Mouse (Mus musculus) intestine, postnatal 0 days (tissue): ENCODE measurements around the gene Rassf7. TPM values are rescaled to one million over a fixed set of nuclear protein-coding genes. Genes with fewer than 3 reads are reported as not detected.

ENCODE experiments used
- ATAC-seq: fragments of 200-750 bp; cut with Nextera tagmentation; 2 replicates; pipeline ENCODE4 v1.8.0; 2017; ENCODE audit warnings: mild to moderate bottlenecking, moderate TSS enrichment, moderate library complexity
- H3K27ac ChIP-seq: fragments of 300-500 bp; sonication (generic); 2 replicates; pipeline ENCODE4 v1.5.1; 2014; ENCODE audit warnings: mild to moderate bottlenecking, low read depth, low read length, moderate library complexity
- H3K27me3 ChIP-seq: fragments of 300-500 bp; sonication (generic); replicated peaks from 2 replicates; pipeline ENCODE4 v1.6.1; 2014; ENCODE audit warnings: low read length, mixed read lengths; ENCODE audit not compliant: control insufficient read depth, insufficient read depth
- H3K36me3 ChIP-seq: fragments of 300-500 bp; sonication (generic); 2 replicates; pipeline ENCODE4 v1.6.1; 2014; ENCODE audit warnings: mild to moderate bottlenecking, moderate library complexity; ENCODE audit not compliant: control insufficient read depth, insufficient read depth
- H3K4me1 ChIP-seq: fragments of 300-500 bp; sonication (generic); replicated peaks from 2 replicates; pipeline ENCODE4 v1.6.1; 2014; ENCODE audit warnings: antibody characterized with exemption, low read length, mixed read lengths; ENCODE audit not compliant: control insufficient read depth, insufficient read depth
- H3K4me2 ChIP-seq: fragments of 300-500 bp; sonication (generic); replicated peaks from 2 replicates; pipeline ENCODE4 v1.6.1; 2014; ENCODE audit warnings: low read depth, mild to moderate bottlenecking, moderate library complexity
- H3K4me3 ChIP-seq: fragments of 300-500 bp; sonication (generic); 2 replicates; pipeline ENCODE4 v1.5.1; 2014; ENCODE audit warnings: low read depth, low read length
- H3K9ac ChIP-seq: fragments of 300-500 bp; sonication (generic); 2 replicates; pipeline ENCODE4 v1.6.1; 2014; ENCODE audit warnings: mild to moderate bottlenecking, low read depth, low read length
- H3K9me3 ChIP-seq: fragments of 300-500 bp; sonication (generic); 2 replicates; pipeline ENCODE4 v1.6.1; 2016; ENCODE audit warnings: mixed run types; ENCODE audit not compliant: control insufficient read depth
- CTCF ChIP-seq: sonication (generic); IDR thresholded peaks from 2 replicates; pipeline ENCODE4 v1.5.1; 2016; ENCODE audit warnings: low read depth, mild to moderate bottlenecking, control low read depth, antibody characterized with exemption, moderate library complexity
- WGBS: fragments of 180-500 bp; shearing (Covaris S2); extraction: QIAGEN DNeasy Blood & Tissue Kit; methylation state at CpG from one replicate; pipeline ENCODE4 v1.1.7; 2014; 5-methylcytosine and 5-hydroxymethylcytosine counted together
- polyA plus RNA-seq: library from polyadenylated mRNA; unstranded; fragments of >200 nt; fragmentation: Nextera tagmentation; extraction: Ambion mirVana; gene quantifications from 2 replicates; pipeline ENCODE4 v1.2.1, GENCODE M21; 2015

Gene Rassf7
- polyA plus RNA-seq, 1 experiment from 2014 or later, result 47.6 TPM

DNA sequence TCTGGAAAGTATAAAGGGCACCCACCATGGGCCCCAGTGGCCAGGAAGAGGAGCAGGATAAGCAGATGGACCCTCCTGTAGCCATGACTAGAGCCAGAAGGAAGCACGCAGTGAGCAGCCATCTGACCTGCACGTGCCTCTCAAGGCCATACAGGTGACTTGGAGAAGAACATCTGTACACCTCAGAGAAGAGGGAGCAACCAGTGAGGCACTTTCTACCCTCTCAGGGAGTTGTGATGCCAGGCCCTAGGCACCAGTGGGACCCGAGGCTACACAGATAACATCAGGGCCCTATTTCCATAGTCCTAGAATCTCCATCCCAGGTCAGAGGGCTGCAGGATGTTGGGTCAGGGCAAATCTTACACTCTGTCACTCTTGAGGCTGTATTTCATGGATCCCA lies 25.4 kb upstream of the Rassf7 start:
- Histone ChIP-seq H3K4me1 (no peaks in the 10 kb centered on the region), H3K4me3 (no peak overlapping the region), H3K9ac (no peak overlapping the region), H3K36me3 (peaks cover 31% of the 10 kb centered on the region), H3K4me2 (no peak overlapping the region), H3K9me3 (no peaks in the 10 kb centered on the region), H3K27me3 (no peaks in the 10 kb centered on the region), H3K27ac (no peak overlapping the region)
- ATAC-seq, result no peak
- no peak for TF ChIP-seq CTCF
- WGBS, result 85% methylated on average over 3 of the region's 3 CpGs

DNA sequence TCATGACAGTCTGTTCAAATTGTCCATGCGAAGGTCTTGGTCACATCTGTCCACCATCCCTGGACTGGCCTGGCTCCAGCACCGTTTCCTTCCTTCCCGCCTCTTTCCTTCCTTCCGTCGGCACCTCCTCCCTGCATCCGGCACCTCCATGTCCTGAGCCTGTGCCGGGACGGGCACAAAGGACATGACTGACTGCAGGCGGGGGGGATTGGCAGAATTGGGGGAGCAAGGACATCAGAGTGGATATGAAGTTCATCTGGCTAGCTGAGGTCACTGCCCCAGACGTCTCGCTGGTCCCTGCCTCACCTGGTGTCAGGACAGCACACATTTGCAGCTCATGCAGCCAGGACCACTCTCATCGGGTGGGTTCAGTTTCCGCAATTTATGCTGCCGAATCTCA lies 24.6 kb upstream of the Rassf7 start:
- no peak overlapping the region for H3K9ac ChIP-seq
- H3K9me3 ChIP-seq, result no peaks in the 10 kb centered on the region
- H3K27me3 ChIP-seq, result no peaks in the 10 kb centered on the region
- no peak for TF ChIP-seq CTCF
- WGBS, result 85% methylated on average over 14 of the region's 14 CpGs
- no peak overlapping the region for H3K27ac ChIP-seq
- H3K4me2 ChIP-seq, result no peak overlapping the region
- peaks cover 6% of the 10 kb centered on the region; the same call in 1 of the 2 replicates for H3K4me1 ChIP-seq
- peaks cover 31% of the 10 kb centered on the region for H3K36me3 ChIP-seq
- no peak overlapping the region for H3K4me3 ChIP-seq
- no peak for ATAC-seq

DNA sequence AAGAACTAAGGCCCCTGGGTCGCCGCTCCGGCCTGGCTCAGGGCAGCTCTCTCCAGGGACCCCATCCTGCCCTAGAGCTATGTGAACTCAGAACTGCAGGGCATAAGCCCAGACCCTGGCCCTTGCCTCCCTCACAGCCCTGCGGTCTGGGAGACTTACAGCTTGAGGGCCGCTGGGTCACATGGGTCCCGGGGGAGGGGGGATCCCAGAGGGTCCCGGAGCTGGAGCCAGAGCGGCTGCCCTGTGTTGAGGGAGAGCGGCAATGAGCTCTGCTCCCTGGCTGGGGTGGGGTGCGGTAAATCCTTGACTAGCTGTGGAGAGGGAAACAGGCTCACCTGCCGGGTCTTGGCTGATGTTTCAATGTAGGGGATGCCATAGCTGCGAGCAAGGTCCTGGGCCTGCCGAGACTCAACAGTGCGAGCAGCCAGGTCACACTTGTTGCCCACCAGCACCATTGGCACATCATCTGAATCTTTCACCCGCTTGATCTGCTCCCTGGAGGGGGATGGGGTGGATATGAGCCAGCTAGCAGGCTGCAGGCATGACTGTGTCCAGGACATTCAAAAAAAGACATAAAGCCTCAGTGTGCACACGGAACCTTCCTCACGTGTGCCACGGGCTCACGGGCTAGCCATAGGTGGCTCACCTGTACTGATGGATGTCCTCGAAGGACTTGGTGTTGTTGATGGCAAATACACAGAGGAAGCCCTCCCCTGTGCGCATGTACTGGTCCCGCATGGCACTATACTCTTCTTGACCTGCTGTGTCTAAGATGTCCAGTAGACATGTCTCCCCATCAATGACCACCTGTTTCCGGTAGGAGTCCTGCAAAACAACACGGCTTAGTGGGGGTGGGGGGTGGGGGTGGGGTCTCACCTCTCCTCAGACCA lies 23.6 kb upstream of the Rassf7 start:
- H3K4me3 ChIP-seq, result no peak overlapping the region
- ATAC-seq, result no peak
- H3K4me1 ChIP-seq, result peaks cover 6% of the 10 kb centered on the region; the same call in 1 of the 2 replicates
- no peak overlapping the region for H3K9ac ChIP-seq
- H3K27me3 ChIP-seq, result no peaks in the 10 kb centered on the region
- H3K36me3 ChIP-seq, result peaks cover 31% of the 10 kb centered on the region
- 88% methylated on average over 24 of the region's 24 CpGs for WGBS
- no peak for TF ChIP-seq CTCF
- peak overlapping the region; percentile 87; the same call in 1 of the 2 replicates for H3K4me2 ChIP-seq
- no peaks in the 10 kb centered on the region for H3K9me3 ChIP-seq
- H3K27ac ChIP-seq, result no peak overlapping the region; the same call in 1 of the 2 replicates

DNA sequence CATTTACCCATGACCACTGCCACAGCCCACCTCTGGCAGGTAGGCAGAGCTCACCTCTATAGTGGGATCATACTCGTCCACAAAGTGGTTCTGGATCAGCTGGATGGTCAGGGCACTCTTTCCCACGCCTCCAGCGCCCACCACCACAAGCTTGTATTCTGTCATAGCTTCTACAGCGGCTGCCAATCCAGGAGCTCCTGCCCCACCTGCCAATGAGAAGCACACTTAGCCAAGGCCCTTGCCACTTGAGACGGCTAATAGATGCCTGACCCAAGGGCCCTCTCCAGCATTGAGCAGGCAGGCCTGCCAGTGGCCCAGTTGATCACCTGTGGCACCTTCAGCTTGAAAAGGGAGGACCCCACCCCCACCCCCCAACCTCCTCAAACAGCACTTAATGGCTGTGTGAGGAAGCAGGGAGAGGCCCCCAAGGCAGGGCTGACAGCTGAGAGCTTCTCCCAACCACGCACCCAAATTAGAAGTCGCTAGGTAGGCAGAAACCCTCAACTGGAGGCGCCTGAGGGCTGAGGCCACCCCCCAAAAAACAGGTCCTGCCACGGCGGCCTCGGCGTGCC lies 22.8 kb upstream of the Rassf7 start:
- no peak for ATAC-seq
- no peak for TF ChIP-seq CTCF
- peak overlapping the region; percentile 86 for H3K4me3 ChIP-seq
- WGBS, result 24% methylated on average over 12 of the region's 12 CpGs
- H3K27me3 ChIP-seq, result no peaks in the 10 kb centered on the region
- peak overlapping the region; percentile 88; the same call in 1 of the 2 replicates for H3K27ac ChIP-seq
- H3K36me3 ChIP-seq, result peaks cover 32% of the 10 kb centered on the region
- H3K4me1 ChIP-seq, result peaks cover 6% of the 10 kb centered on the region; the same call in 1 of the 2 replicates
- no peaks in the 10 kb centered on the region for H3K9me3 ChIP-seq
- peak overlapping the region; percentile 87 for H3K4me2 ChIP-seq
- peak overlapping the region; percentile 92 for H3K9ac ChIP-seq

DNA sequence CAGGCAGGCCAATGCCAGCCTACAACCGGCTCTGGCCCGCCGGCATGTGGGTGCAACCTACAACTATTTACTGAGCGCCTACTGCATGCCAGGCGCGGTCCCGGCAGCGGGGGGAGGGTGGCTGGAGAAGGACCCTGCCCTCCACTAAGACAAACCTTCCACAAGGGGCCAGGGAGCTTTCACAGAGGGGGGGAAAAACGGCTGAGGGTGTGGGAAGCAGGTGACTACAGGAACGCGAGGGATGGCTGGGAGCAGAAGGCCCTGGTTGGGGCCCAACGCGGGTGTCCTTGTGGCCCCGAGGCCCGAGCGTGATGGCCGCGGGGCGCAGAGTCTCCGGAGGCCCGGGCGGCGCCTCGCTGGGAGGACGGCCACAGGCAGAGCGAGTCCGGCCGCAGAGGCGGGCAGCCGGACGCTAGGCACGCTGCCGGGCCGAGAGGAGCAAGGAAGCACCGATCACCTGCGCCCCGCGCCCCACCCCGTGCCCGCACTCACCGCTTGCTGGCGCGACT lies 22.3 kb upstream of the Rassf7 start:
- TF ChIP-seq CTCF, result 0 out of 2 replicates have a peak, but pooled peaks have one; percentile 15
- Histone ChIP-seq H3K4me1 (peaks cover 6% of the 10 kb centered on the region; the same call in 1 of the 2 replicates), H3K9me3 (no peaks in the 10 kb centered on the region), H3K9ac (peak overlapping the region; percentile 92), H3K4me2 (peak overlapping the region; percentile 87), H3K4me3 (peak overlapping the region; percentile 86), H3K36me3 (peaks cover 34% of the 10 kb centered on the region), H3K27me3 (no peaks in the 10 kb centered on the region), H3K27ac (peak overlapping the region; percentile 88)
- ATAC-seq, result peak; percentile 39
- WGBS, result under 1% methylated on average over 24 of the region's 43 CpGs

DNA sequence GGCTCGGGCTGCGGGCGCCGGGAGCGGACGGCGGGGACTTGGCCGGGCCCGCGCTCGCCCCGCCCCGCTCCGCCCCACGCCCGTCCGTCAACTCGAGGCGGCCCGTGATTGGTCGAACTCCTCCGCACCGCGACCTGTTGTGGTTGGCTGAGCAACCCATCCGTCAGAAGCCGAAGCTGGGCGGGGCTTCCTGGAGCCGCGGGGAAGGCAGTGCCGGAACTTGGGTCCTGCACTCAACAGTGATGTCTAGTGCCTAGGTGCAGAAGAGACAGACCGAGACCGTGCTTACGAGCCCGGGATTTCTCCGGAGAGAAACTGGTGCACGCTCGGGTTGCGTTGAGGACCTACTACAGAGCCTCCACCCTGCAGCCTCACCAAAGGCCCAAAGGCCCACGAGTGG lies 21.7 kb upstream of the Rassf7 start, which contains the start of the genes Hras and Lrrc56:
Gene Hras, minus strand, starts transcription at position 58 of the 400 bp plus-strand sequence.
Gene Lrrc56, plus strand, starts transcription at position 210 of the 400 bp plus-strand sequence.
- WGBS, result under 1% methylated on average over 39 of the region's 39 CpGs
- TF ChIP-seq CTCF, result no peak
- Histone ChIP-seq H3K9ac (peak within 1 kb of the TSS; percentile 92), H3K9me3 (no peaks in the 10 kb centered on the region), H3K4me2 (peak within 1 kb of the TSS; percentile 87), H3K4me1 (peaks cover 6% of the 10 kb centered on the region; the same call in 1 of the 2 replicates), H3K27ac (peak within 1 kb of the TSS; percentile 88), H3K4me3 (peak within 1 kb of the TSS; percentile 86), H3K36me3 (peaks cover 34% of the 10 kb centered on the region), H3K27me3 (no peaks in the 10 kb centered on the region)
- ATAC-seq, result peak; percentile 91
